Comparison of ENCODE assay signal across 24 mouse cellular contexts in genomic region chr6:59418659-59419058, GRCm38 (mm10). TPM values are rescaled to one million over a fixed set of nuclear protein-coding genes. Genes with fewer than 3 reads are reported as not detected.
DNase-seq lines count a peak whose midpoint lies in the region; TF ChIP-seq lines count a peak whose summit lies in the region.
"Had no signal": no experiment of that assay in that cellular context is flagged by ENCODE, and none has a peak within 500 bp of the region (broad histone marks: within the 10 kb centered on the region; RNA-seq: fewer than 3 reads in every experiment).

No protein-coding gene starts in this region.

- 49% methylated on average over 2 of the region's 2 CpGs for WGBS in cerebellum, adult 2 months

- DNase-seq in cerebellum, adult 2 months, result no peak
- no peak for DNase-seq in cerebellum, postnatal 4 days (ENCODE audit: low spot score in 2 of 2)
- DNase-seq in heart, adult 11 months, result peak; percentile 33
- DNase-seq in heart, adult 8-10 months (ENCODE audit: low spot score), result no peak
- DNase-seq in brain, adult 2 months (ENCODE audit: low read depth, low spot score), result peak; percentile 64
- DNase-seq in kidney, postnatal 10 days, result no peak
- DNase-seq: adrenal gland, adult 8-10 months; adrenal gland, postnatal 14 days; adrenal gland, postnatal 36 days; B cell, adult 2 months; cerebellum, adult 11 months; cerebellum, adult 18-20 months; cerebellum, adult 9-10 months; cerebellum, postnatal 10 days; cerebellum, postnatal 25 days; embryo, embryonic 11 days had no signal

- TF ChIP-seq POLR2A in cerebellum, adult 2 months (IDR thresholded peaks at IDR 0.05; ENCODE audit: borderline replicate concordance, insufficient read depth, low read length), result no peak

- peaks cover 3% of the 10 kb centered on the region; the same call in 1 of the 2 replicates for H3K4me1 ChIP-seq in cerebellum, adult 2 months (ENCODE audit: control insufficient read depth, insufficient read depth, low read length)
- H3K4me1 ChIP-seq: embryonic facial prominence, embryonic 13.5 days; embryonic facial prominence, embryonic 15.5 days; forebrain, embryonic 12.5 days had no signal

- 0 out of 2 replicates have a peak overlapping the region, but pooled peaks have one; percentile 27 for H3K27ac ChIP-seq in cerebellum, adult 2 months (ENCODE audit: insufficient read depth, low read length)
- H3K27ac ChIP-seq: embryonic facial prominence, embryonic 13.5 days; embryonic facial prominence, embryonic 15.5 days; forebrain, embryonic 10.5 days; forebrain, embryonic 12.5 days had no signal

- TF ChIP-seq CTCF in cerebellum, adult 2 months (IDR thresholded peaks at IDR 0.05; ENCODE audit: borderline replicate concordance, insufficient read depth, low read depth, low read length), result no peak

- H3K4me3 ChIP-seq in cerebellum, adult 2 months (replicated peaks; ENCODE audit: insufficient read depth, low read depth, low read length), result no peak overlapping the region
- H3K4me3 ChIP-seq: embryonic facial prominence, embryonic 13.5 days; embryonic facial prominence, embryonic 15.5 days; erythroblast, embryonic 14.5 days; forebrain, embryonic 10.5 days; forebrain, embryonic 12.5 days had no signal

- no peaks in the 10 kb centered on the region for H3K27me3 ChIP-seq in cerebellum, adult 2 months (ENCODE audit: control insufficient read depth, insufficient read depth, low read length)
- H3K27me3 ChIP-seq: CH12.LX; embryonic facial prominence, embryonic 13.5 days; embryonic facial prominence, embryonic 15.5 days; forebrain, embryonic 12.5 days; Patski had no signal

RNA-seq across cellular contexts. Expression of gene Gprin3, which starts 7.4 kb away (rescaled TPM):
- 1.8 and 2.5 TPM in 2 replicates for polyA plus RNA-seq in cerebellum, adult 2 months (2012; rRNA removed)
- total RNA-seq in heart, adult 8-10 months (2022), result under 1 TPM; 0.33 to 0.50 (median 0.42) TPM
- polyA plus RNA-seq: erythroblast, embryonic 14.5 days; G1E had no signal

Comparison
In these comparisons a context has a peak if more than half of its experiments do, and no peak if none do; other contexts are left out.
1. DNase-seq: peak in heart, adult 11 months (single experiment) and brain, adult 2 months (single experiment); none in cerebellum, adult 2 months (0 of 2), cerebellum, postnatal 4 days (0 of 2), heart, adult 8-10 months (single experiment) and kidney, postnatal 10 days (single experiment).